Mouse (Mus musculus): ENCODE measurements around the gene Rsph3b.

Rsph3b gene

DNA sequence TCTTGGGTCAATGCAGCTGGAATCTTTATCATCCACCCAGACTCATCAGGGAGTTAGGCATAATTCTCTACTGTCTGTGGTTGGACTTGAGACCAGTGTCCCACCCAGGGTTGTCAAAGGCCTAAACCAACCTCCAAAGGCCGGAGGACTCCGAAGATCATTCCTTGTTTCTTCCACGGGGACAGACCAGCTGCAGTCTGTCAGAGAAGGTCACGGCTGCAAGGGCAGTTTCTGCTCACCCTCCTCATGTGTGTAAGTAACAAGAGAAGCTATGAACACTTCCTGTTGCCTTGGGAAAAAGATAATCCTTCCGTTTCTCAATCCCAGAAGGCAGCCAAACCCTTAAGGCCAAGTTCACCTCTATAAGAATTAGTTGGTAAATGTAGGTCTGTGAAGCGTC is 85.0 kb downstream of the Rsph3b start:
- DNase-seq (ENCODE audit: low spot score) = no peak

DNA sequence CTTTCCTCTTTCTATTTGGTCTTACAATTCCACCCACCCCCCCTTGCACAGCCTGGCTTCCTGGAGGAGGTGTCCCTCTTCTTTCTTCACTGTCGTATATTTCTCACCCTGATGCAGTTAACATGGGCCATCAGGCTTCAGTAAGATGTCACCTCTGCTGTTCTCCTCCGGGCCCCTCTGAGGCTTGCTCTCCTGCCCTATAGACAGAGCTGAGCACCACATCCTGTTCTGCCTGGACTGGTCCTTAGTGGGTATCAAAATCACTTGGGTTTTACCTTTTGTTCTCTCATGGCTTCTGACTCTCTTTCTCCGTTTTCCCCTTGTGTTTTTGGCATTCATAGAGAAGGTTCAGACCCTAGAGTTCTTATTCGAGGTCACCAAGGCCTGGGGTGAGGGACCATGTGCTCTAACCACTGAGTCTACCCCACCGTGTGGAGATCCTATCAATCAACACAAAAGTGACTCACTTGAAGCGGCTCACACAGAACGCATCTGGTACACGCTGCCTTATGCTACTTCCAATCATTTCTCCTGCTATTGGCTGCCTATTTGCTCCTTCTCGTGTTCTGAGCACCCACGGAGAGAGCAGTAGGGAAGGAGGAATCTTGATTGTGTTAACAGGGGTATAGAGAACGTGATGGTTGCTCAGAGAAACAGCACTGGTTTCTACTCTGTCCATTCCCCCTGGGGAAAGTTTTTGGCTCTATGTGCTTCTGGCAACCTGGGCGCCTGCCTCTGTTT is 86.3 kb downstream of the Rsph3b start:
- DNase-seq (ENCODE audit: low spot score) = no peak

DNA sequence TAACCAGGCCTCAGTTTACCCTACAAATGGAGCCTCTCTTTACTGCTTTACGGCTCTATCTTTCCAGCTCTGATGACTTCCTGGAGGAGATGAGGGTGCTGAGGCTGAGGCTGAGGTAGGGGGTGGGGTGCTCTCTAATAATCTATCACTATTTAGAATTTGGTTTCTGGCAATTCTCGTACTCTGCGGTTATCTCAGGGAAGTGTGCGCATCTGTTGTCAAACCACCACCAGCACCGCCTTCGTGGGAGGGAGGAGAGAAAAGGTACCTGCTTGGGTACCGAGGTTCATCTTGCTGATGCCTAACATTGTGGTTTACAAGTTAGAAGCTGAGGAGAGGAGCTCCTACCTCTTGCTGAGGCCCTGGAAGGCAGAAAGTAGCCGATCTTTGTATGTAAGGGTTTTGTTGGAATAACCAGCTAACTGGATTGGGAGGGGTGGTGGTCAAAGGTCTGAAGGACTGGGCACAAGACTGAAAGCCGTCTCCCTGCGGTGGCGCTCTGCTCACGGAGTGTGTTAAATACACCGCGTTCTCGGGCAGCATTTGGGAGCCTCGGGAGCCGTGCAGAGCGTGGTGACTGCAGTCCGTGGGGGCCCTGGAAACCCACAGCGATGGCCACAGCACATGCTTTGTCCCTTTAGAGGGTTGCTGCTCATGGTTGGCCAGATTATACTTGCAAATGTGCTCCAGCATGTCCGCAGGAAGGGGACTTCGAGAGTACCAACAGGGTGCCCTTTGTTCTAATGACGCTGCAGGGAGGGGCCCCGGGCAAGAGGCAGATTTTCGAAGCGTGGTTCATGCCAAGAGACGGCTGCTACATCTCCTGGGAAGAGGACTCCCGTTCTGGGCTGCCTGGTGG is 87.1 kb downstream of the Rsph3b start:
- peak; percentile 73 for DNase-seq (ENCODE audit: low spot score)

DNA sequence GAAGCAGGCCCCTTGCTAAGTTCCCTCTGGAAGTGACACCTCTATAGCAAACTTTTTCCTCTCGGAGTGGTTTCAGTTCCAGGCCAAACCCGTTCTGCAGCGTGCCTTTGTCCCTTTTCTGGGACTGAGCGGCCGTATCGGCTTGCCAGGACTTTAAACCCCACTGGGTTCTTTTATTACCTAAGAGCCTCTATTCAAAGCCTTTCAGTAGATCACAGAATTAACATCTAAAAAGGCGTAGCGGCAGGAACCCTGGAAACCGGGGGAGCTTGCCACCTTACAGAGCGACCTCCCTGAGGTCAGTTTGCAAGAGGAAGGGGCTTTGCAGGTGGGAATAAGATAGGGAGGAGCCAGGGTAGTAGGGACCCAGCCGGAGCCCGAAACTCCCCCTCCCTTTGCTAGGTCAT is 88.0 kb downstream of the Rsph3b start:
- DNase-seq (ENCODE audit: low spot score) = no peak

DNA sequence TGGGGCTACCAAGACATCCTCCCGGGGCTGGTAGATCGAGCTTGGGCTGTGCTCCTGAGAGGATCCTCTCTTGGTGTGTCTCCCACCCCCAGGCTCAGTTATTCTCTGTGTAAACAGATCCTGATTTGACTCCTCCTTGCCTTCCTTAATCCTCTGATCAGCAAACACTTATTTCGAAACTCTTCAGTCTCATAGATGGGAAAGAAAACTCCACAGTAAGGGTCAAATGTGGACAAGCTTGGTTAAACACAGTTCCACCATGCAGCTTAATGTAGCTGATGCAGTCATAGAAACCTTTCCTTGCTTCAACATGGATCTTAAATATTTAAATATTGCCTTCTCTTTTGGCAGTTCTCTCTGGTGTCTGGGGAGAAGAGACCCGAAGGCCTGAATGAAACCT is 88.4 kb downstream of the Rsph3b start:
- no peak for DNase-seq (ENCODE audit: low spot score)
